Mouse (Mus musculus): ENCODE measurements around the gene Sult5a1.

Sult5a1 gene

DNA sequence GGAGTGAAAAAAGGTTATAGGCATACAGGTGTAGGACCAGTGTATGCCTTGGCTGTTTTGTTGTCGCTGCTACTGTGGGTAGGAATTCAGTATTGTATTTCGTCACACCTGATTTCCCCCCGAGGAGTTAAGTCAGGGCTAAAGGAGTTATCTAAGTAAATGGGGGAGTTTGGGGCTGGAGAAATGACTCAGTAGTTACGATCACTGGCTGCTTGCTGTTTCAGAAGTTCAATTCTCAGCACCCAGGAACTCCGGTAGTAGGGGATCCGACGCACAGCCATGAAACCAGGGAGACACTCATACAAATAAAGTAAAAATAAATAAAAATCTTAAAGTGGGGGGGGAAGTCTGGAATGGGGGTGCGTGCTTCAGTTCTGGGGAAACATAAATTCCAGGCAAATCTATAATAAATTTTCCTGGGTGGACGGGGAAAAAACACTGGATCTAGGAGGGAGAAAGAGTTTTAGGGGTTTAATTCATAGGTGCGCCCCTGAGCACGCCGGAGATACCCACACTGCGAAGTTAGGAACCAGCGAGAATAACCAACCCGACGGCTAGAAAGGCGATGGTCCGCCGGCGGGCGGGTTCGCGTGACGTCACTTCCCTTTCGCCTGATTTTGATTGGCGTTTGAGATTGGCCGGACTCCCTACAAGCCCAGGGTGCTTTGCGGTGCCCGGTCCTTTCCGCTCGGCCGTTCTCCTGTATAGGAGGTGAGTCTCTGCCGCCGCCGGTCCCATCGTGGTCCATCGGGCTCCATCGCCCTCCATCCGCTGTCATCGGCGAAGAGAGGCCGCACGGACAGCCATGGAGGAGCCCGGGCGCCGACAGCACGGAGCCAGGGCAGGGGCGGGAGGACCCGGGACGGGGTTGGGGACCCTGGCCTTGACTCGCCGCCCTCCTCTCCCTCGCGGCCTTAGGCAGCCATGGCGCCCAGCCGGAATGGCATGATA lies 56.1 kb downstream of the Sult5a1 start, which contains the start of gene Rpl13:
Gene Rpl13 (plus strand): TSS at position 616 of the 951 bp plus-strand sequence.
- DNase-seq (ENCODE audit: low spot score in 2 of 2): peak; percentile 94 to 97

DNA sequence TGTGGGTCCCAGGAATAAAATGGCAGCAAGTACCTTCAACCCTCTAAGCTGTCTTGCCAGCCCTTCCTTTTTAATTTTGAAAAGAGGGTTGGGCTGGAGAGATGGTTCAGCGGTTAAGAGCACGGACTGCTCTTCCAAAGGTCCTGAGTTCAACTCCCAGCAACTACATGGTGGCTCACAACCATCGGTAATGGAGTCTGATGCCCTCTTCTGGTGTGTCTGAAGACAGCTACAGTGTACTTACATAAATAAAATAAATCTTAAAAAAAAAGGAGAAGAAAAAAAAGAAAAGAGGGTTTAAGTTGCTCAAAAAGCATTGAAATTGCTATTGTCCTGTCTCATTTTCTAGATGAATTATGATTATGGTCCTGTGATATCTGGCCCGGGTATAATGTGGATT lies 56.9 kb downstream of the Sult5a1 start:
- no peak for DNase-seq (ENCODE audit: low spot score in 2 of 2)

DNA sequence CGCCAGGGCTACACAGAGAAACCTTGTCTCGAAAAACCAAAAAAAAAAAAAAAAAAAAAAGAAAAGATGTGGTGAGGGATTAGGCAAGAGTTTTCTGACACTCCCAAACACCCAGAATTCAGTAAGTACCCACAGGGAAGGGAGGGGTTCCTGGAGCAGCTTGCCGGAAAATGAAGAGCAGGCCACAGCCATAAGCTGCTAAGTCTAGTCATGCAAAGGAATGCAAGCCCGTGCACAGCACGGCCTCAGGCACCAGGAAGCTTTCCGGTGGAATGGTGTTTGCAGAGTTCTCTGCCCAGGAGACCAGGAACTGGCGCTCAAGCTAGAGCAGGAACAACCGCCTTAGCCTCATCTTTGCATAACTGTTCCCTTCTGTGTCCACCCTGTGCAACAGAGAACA lies 57.8 kb downstream of the Sult5a1 start:
- peak in 1 of 2 experiments; percentile 44 for DNase-seq (ENCODE audit: low spot score in 2 of 2)

DNA sequence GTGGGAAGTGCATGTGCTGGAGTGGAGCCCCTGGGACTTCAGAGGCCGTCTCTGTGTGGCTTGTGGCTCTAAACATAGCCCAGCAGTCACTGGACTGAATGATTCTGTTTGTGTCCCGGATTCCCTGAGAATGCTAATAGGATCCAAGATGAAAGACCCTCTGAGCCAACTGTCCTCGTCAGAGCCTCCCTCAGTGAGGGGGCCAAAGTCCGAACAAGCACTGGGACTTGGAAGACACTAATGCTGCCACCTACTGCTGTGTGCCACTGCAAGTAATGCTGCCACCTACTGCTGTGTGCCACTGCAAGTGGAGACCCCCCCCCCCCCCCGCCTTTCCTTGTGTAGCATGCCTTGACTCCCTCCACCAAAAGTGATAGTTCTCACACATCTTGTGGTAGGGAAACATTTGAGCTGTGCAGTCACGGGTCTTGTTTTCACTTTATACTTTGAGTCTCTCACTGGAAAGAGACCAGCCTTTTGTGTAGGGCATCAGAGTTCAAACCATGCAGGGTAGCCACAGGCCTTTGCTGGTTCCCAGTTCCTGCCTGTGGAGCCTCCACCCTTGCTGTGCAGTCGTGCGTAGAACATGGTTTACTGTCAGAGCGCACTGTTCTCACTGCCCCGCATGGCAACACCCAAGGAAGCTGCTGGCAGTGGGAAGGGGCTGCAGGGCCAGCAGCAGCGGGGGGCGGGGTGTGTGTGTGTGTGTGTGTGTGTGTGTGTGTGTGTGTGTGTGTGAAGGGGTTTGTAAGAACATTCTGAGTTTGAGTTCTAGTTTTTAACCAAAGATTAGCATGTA lies 60.1 kb downstream of the Sult5a1 start:
- no peak for DNase-seq (ENCODE audit: low spot score in 2 of 2)

DNA sequence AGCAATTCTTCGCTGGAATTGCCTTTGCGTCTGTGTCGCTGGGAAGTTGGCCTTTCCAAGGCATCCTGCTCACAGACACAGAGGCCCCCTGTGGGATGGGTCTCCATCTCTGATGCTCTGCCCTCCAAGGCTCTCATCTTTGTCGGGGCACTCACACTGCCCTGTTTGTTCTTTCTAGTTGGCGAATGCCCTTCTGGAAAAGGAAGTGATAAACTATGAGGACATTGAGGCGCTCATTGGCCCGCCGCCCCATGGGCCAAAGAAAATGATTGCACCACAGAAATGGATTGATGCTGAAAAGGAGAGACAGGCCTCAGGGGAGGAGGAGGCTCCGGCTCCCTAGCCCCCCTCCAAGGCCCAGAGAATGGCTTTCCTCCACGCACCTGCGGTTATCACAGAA lies 60.9 kb downstream of the Sult5a1 start:
- no peak for DNase-seq (ENCODE audit: low spot score in 2 of 2)

Measured in urinary bladder, adult 18-20 months (tissue).